Mouse (Mus musculus) bone marrow macrophage, adult 2 months (primary cell): ENCODE results near the gene Gm15737.

Experiments used
- CTCF ChIP-seq: IDR thresholded peaks from 2 replicates; pipeline ENCODE4 v1.5.1; 2012; ENCODE audit warnings: low read depth, mild to moderate bottlenecking, low read length, moderate library complexity
- POLR2A ChIP-seq: IDR thresholded peaks from 2 replicates; pipeline ENCODE4 v1.6.1; 2012; ENCODE audit warnings: mild to moderate bottlenecking, low read depth, low read length, borderline replicate concordance

DNA sequence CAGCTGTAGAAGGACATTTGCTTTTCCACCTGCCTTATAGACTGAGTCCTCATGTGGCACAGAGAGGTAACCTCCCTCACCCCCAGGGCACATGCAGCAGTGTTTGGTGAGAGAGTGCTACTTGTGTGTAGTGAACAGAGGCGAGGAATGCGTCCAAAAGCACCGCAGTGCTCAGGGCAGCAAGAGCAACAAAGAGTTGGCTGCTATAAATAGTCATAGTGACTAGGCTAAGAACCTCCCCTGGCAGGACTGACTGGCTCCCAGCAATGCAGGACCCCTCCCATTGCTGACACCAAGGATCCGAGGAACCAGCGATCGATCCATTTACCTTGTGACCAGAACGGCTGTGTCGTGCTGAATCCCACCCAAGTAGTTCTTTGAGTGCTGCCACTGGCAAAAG is 40.2 kb downstream of the Gm15737 start:
- TF ChIP-seq POLR2A (no peak), CTCF (no peak)
